Mouse (Mus musculus) ovary, adult 18-20 months (tissue): Measurements from ENCODE around the gene Nme6.
"Not testable (repeated sequence)": the region's sequence is repeated elsewhere in the genome, so short reads cannot be mapped to it uniquely, and the experiment has no call there.

ENCODE experiments used
- DNase-seq: peaks from one replicate; pipeline ENCODE4 v3.0.0; 2022; ENCODE audit warnings: low spot score, mixed read lengths

Gene Nme6

GRCm38 (mm10) chr9:109832391-109833087 lies at the start of gene Nme6:
Gene Nme6, plus strand, starts transcription at chr9:109832749.
- DNase-seq = peak; percentile 65

- DNase-seq = not testable (repeated sequence)
These were observed 42.0 kb upstream of the Nme6 start, which contains the start of gene Fbxw27 for GRCm38 (mm10) chr9:109790570-109790969. Gene Fbxw27, minus strand, starts transcription at chr9:109790670.

- no peak for DNase-seq
These were observed 37.3 kb upstream of the Nme6 start for GRCm38 (mm10) chr9:109795221-109795620.

GRCm38 (mm10) chr9:109795811-109796210 lies 36.7 kb upstream of the Nme6 start:
- no peak for DNase-seq

GRCm38 (mm10) chr9:109798051-109798450 lies 34.5 kb upstream of the Nme6 start:
- DNase-seq = no peak

- DNase-seq = not testable (repeated sequence)
These were observed 27.0 kb upstream of the Nme6 start for GRCm38 (mm10) chr9:109805596-109805995.

- DNase-seq = no peak
These were observed 26.3 kb upstream of the Nme6 start for GRCm38 (mm10) chr9:109806260-109806659.

GRCm38 (mm10) chr9:109806695-109807293 lies 25.8 kb upstream of the Nme6 start:
- DNase-seq = no peak

GRCm38 (mm10) chr9:109807898-109808297 lies 24.7 kb upstream of the Nme6 start:
- DNase-seq = no peak

- no peak for DNase-seq
These were observed 20.6 kb upstream of the Nme6 start, which contains the start of gene Spink8 for GRCm38 (mm10) chr9:109811980-109812379. Gene Spink8, plus strand, starts transcription at chr9:109812280.

- no peak for DNase-seq
These were observed 19.1 kb upstream of the Nme6 start for GRCm38 (mm10) chr9:109813424-109813823.

- no peak for DNase-seq
These were observed 16.2 kb upstream of the Nme6 start for GRCm38 (mm10) chr9:109816341-109816740.

- no peak for DNase-seq
These were observed 6.8 kb upstream of the Nme6 start for GRCm38 (mm10) chr9:109825739-109826138.

GRCm38 (mm10) chr9:109826181-109826580 lies 6.4 kb upstream of the Nme6 start:
- DNase-seq = no peak

- DNase-seq = no peak
These were observed 501 bp downstream of the Nme6 start for GRCm38 (mm10) chr9:109833088-109833412.

GRCm38 (mm10) chr9:109849312-109849758 lies 16.8 kb downstream of the Nme6 start, which contains the start of gene Camp:
Gene Camp, minus strand, starts transcription at chr9:109849617.
- DNase-seq = peak; percentile 47

- DNase-seq = no peak
These were observed 17.6 kb downstream of the Nme6 start for GRCm38 (mm10) chr9:109850099-109850498.

- DNase-seq = no peak
These were observed 21.8 kb downstream of the Nme6 start for GRCm38 (mm10) chr9:109854341-109854740.

- no peak for DNase-seq
These were observed 23.4 kb downstream of the Nme6 start for GRCm38 (mm10) chr9:109855947-109856346.

GRCm38 (mm10) chr9:109862397-109863044 lies 30.0 kb downstream of the Nme6 start:
- DNase-seq = peak; percentile 25

GRCm38 (mm10) chr9:109863085-109863484 lies 30.5 kb downstream of the Nme6 start:
- DNase-seq = no peak

- DNase-seq = no peak
These were observed 33.7 kb downstream of the Nme6 start for GRCm38 (mm10) chr9:109866218-109866617.

- no peak for DNase-seq
These were observed 38.5 kb downstream of the Nme6 start for GRCm38 (mm10) chr9:109870983-109871572.
